Mouse (Mus musculus) olfactory bulb, adult 2 months (tissue): ENCODE measurements around the gene Bcl2l12. TPM values are rescaled to one million over a fixed set of nuclear protein-coding genes. Genes with fewer than 3 reads are reported as not detected.

ENCODE experiments used
- H3K27ac ChIP-seq: fragments of 200-500 bp; 2 replicates; pipeline ENCODE4 v1.5.1; 2012; ENCODE audit warnings: low read depth, low read length; ENCODE audit not compliant: insufficient read depth
- H3K4me1 ChIP-seq: fragments of 200-500 bp; 2 replicates; pipeline ENCODE4 v1.6.1; 2012; ENCODE audit warnings: low read length; ENCODE audit not compliant: control insufficient read depth, insufficient read depth
- H3K4me3 ChIP-seq: fragments of 200-500 bp; 2 replicates; pipeline ENCODE4 v1.5.1; 2012; ENCODE audit warnings: mild to moderate bottlenecking, low read depth, low read length, moderate library complexity; ENCODE audit not compliant: insufficient read depth
- CTCF ChIP-seq: fragments of 200-500 bp; IDR thresholded peaks from 2 replicates; pipeline ENCODE4 v1.5.1; 2012; ENCODE audit warnings: low read depth, mild to moderate bottlenecking, low read length, moderate library complexity; ENCODE audit not compliant: insufficient read depth
- POLR2A ChIP-seq: fragments of 200-500 bp; IDR thresholded peaks from 2 replicates; pipeline ENCODE4 v1.6.1; 2012; ENCODE audit warnings: mild to moderate bottlenecking, low read depth, low read length, moderate library complexity; ENCODE audit not compliant: insufficient read depth
- WGBS: fragments of 180-500 bp; shearing (Covaris S2); methylation state at CpG from one replicate; pipeline ENCODE4 v1.1.7; 2018; 5-methylcytosine and 5-hydroxymethylcytosine counted together
- polyA plus RNA-seq: library from polyadenylated mRNA; stranded (reverse); fragments of >200 nt; gene quantifications from 2 replicates; pipeline ENCODE4 v1.2.4, GENCODE M21; 2012; ENCODE audit warnings: low replicate concordance; ENCODE audit not compliant: missing spikeins, insufficient read depth, insufficient read length

Gene Bcl2l12
- polyA plus RNA-seq, 1 experiment, result not detected

DNA sequence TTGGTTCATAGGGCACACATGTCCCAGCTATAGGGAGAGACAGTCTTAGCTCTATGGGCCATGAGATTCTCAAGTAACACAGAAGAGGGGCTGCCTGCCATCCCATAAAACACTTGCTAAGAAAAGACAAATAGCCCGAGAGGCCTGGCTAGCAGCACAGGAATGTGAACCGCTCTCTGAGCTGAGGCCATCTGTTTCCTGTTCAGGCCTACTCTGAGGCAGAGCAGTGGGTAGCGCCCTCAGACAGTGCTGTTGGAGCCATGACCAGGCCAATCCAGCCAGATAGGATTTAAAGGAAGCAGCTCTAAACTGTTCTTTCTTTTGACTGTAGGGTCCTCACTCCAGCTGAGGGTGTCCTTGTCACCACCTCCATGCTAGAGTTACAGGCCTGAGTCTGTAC lies 6.0 kb upstream of the Bcl2l12 start:
- 86% methylated on average over 3 of the region's 3 CpGs for WGBS
- TF ChIP-seq CTCF, result no peak
- no peak for TF ChIP-seq POLR2A
- H3K4me1 ChIP-seq, result peaks cover 14% of the 10 kb centered on the region; the same call in 1 of the 2 replicates
- H3K27ac ChIP-seq, result no peak overlapping the region
- no peak overlapping the region for H3K4me3 ChIP-seq

- WGBS, result 43% methylated on average over 7 of the region's 7 CpGs
- peaks cover 18% of the 10 kb centered on the region for H3K4me1 ChIP-seq
- no peak overlapping the region for H3K27ac ChIP-seq
Observed at GRCm38 (mm10) chr7:45002440-45002839, 3.9 kb upstream of the Bcl2l12 start.

GRCm38 (mm10) chr7:45000539-45001114 lies 2.1 kb upstream of the Bcl2l12 start:
- Histone ChIP-seq H3K4me3 (no peak overlapping the region), H3K27ac (no peak overlapping the region), H3K4me1 (peaks cover 23% of the 10 kb centered on the region)
- TF ChIP-seq POLR2A, result no peak
- no peak for TF ChIP-seq CTCF
- WGBS, result 72% methylated on average over 21 of the region's 21 CpGs

More at GRCm38 (mm10) chr7:45002440-45002839, 3.9 kb upstream of the Bcl2l12 start:
- H3K4me3 ChIP-seq, result no peak overlapping the region
- no peak for TF ChIP-seq POLR2A
- TF ChIP-seq CTCF, result no peak

GRCm38 (mm10) chr7:44999753-45000152 lies 1.2 kb upstream of the Bcl2l12 start:
- no peak overlapping the region for H3K4me3 ChIP-seq
- H3K27ac ChIP-seq, result no peak overlapping the region
- peaks cover 23% of the 10 kb centered on the region for H3K4me1 ChIP-seq
- no peak for TF ChIP-seq CTCF
- no peak for TF ChIP-seq POLR2A
- 76% methylated on average over 11 of the region's 11 CpGs for WGBS

- H3K4me3 ChIP-seq, result peak overlapping the region; percentile 51
- WGBS, result 1% methylated on average over 15 of the region's 15 CpGs
- peak overlapping the region; percentile 5; the same call in 1 of the 2 replicates for H3K27ac ChIP-seq
- TF ChIP-seq POLR2A (0 out of 2 replicates have a peak, but pooled peaks have one; percentile 6), CTCF (no peak)
- H3K4me1 ChIP-seq, result peaks cover 23% of the 10 kb centered on the region
Observed at GRCm38 (mm10) chr7:44997940-44998428, 528 bp downstream of the Bcl2l12 start.

DNA sequence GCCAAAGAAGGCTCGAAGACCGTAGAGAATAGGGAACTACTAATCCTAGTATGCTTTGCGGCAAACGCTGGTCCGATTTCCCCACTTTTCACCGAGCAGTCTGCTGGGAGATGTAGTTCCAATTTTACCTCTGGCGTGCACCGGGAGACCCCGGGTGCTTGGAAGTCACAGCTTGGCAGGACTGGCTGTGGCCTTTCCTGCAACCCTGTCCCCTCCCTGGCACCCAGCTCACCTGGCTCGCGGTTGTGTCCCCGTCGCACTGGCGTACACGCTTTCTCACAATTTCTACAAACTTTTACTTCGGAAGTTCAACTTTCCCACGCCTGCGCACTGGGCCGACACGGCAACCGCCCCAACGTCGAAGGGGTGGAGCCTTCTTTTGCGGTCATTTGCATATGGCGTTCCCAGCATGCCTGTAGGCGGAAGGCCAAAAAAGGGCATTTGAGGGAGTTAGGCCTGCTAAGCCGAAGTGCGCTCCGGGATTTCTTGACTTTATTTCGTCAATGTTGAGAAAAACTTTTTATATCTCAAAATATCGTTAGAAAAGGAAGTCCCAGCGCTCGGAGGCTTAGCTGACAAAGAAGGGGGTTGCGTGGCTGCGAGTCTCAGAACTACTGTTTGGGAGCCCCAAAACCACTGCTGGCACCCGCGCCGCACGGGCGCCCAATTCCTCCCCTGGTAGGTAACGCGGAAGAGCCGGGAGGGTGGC lies 1.1 kb downstream of the Bcl2l12 start, which contains the start of gene Irf3:
Gene Irf3, plus strand, starts transcription at position 418 of the 709 bp plus-strand sequence.
- no peak for TF ChIP-seq CTCF
- TF ChIP-seq POLR2A, result peak; percentile 38; the same call in 1 of the 2 replicates
- H3K27ac ChIP-seq, result peak within 1 kb of the TSS; percentile 5; the same call in 1 of the 2 replicates
- peaks cover 21% of the 10 kb centered on the region for H3K4me1 ChIP-seq
- peak within 1 kb of the TSS; percentile 51 for H3K4me3 ChIP-seq
- WGBS, result under 1% methylated on average over 43 of the region's 43 CpGs

DNA sequence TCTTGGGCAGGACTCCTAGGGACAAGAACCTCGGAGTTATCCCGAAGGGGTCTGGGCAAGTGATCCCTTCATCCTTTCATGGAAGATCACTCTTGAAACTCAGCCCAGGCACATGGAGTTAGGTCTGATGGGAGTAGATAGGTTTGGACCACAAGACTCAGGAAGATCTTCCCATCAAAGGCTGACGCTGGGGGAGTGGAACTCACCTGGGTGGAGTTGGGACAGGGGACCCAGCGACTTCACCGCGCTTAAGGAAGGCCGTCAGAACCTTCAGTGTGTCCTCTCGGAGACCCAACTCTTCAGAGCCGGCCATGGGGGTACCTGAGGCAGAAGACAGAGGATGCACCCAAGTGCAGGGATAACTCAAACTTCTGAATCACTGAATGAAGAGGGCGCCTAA lies 1.8 kb downstream of the Bcl2l12 start:
- H3K4me1 ChIP-seq, result peaks cover 18% of the 10 kb centered on the region
- 9% methylated on average over 10 of the region's 10 CpGs for whole genome bisulfite sequencing
- TF ChIP-seq CTCF (no peak), POLR2A (no peak)
- no peak overlapping the region for H3K27ac ChIP-seq
- H3K4me3 ChIP-seq, result peak overlapping the region; percentile 51; the same call in 1 of the 2 replicates

GRCm38 (mm10) chr7:44986879-44987718 lies 11.4 kb downstream of the Bcl2l12 start:
- TF ChIP-seq POLR2A (no peak), CTCF (no peak)
- under 1% methylated on average over 29 of the region's 29 CpGs for WGBS
- H3K4me3 ChIP-seq, result peak overlapping the region; percentile 65

More at GRCm38 (mm10) chr7:44986879-44987718, 11.4 kb downstream of the Bcl2l12 start:
- Histone ChIP-seq H3K27ac (peak overlapping the region; percentile 86), H3K4me1 (peaks cover 20% of the 10 kb centered on the region)
